Mouse (Mus musculus) MEL-GATA-1-ER (cell line): Measurements from ENCODE around the gene Fam189a2.
A peak's percentile ranks its signal among the peaks of the same experiment; 100 is the strongest.

ENCODE experiments used
- DNase-seq: peaks from one replicate; pipeline ENCODE4 v3.0.0-alpha.2; 2012; ENCODE audit warnings: low read depth; ENCODE audit errors: extremely low read depth

Fam189a2 gene

DNA sequence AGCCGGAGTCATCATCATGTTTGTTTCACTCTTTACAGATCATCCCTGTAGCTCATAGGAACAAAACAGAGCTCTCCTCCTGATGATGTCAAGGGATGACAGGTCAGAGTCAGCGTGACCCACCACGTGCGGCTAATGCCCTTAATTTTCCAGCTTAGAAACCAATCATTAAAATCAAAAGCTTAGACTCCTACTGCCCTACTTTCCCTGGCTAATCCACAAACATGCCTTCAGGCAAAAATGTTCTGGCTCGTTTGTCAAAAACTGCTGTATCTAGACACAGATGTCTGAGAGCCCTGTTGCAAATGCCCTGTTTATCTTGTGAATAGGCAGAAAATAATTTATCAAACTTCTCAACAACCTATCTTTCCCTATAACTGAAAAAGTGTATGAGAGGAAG, 4.9 kb downstream of the Fam189a2 start:
- DNase-seq = no peak

DNA sequence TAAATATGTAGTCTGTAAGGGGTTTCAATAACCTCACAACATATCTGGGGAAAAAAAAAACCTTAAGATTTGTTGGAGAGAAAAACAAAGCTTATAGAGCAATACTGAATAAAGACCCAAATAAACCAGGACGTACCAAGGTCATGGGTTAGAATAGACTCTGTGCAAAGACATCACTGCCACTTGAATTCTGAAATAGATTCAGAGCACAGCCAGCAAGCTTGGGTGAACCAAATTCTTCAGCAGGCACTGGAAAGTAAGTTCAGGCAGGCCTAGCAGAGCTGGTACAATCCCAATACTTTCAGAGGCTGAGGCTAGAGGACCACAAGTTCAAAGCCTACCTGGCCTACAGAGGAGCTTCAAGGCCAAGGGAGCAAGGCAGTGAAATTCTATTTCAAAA, 6.2 kb downstream of the Fam189a2 start:
- DNase-seq = no peak

DNA sequence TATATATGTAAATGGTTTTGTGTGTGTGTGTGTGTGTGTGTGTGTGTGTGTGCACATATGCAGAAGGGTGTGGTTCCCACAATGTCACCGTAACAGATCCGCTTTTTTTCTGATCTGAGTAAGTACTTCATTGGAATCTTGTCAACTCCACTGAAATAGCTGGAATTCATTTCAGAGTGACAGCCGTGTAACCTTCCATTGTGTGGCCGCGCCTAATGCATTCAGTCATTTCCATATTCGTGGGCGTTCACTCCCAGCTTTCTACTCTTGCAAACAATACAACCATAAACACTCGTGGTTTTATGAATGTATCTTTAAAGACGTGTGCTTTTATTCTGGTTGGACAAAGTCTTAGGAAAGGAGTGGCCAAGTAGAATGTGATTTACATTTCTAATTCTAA, 6.7 kb downstream of the Fam189a2 start:
- DNase-seq = no peak

DNA sequence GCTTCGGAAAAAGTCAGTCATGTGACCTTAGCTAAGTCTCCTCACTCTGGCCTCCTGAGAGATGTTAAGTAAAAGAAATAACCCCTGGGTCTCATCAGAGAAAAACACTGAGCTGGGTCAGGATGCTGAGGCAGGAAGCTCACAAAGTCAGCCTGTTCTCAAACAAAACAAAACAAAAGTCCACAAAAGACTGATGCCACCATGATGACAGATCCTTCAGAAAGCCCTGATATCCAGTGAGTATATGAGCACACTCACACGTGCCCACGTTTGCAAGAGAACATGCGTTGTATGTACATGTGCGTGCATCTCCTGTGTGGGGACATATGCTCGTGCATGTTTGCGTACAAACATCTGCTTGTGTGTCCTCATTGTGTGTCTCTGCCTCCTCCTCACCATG, 7.5 kb downstream of the Fam189a2 start:
- DNase-seq = no peak

DNA sequence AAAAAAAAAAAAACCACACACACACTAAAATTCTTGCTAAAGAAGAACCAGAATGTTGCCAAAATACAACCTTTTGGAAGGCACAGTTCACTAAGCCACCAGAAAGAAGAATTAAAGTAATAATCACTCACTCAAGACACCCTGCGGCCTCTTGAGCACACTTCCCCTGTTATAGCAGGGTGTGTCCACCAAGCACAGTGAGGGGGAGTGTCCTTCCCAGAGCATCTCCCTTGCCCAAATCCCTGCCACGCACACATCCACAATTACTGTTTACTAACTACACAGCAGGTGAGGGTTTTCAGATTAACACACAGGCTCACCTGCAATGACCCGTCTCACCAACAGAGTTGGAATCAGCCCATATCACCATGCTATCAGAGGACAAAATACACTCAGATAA, 8.0 kb downstream of the Fam189a2 start:
- no peak for DNase-seq

DNA sequence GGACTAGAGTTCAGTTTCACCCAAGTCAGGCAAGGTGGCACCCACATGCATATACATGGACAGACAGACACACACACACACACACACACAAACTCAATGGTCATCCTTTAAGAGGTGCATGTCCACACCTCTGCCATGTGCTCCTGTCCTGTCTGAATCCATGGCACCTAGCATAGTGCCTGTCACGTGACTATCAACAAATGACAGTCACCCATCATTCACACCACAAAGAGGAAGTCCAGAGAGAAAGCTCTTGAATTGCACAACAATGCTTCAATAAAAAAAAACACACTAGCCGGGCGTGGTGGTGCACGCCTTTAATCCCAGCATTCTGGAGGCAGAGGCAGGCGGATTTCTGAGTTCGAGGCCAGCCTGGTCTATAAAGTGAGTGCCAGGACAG, 8.5 kb downstream of the Fam189a2 start:
- peak; percentile 25 for DNase-seq

DNA sequence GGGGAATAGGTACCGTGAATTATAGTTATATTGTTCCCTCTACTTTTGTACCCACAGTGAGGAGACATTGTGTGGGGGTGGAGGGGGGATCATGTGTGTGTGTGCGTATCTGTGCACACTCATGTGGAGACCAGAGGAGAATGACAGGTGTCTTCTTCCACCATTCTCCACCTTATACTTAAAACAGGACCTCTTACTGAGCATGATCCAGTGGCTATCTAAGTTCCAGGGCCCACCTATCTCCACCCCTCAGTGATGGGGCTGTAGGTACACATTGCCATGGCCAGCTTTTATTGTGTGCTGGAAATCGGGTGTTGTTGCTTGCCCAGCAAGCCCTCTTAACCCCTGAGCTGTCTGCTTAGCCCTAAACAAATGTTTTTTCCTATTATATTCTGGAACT, 10.1 kb downstream of the Fam189a2 start:
- no peak for DNase-seq

DNA sequence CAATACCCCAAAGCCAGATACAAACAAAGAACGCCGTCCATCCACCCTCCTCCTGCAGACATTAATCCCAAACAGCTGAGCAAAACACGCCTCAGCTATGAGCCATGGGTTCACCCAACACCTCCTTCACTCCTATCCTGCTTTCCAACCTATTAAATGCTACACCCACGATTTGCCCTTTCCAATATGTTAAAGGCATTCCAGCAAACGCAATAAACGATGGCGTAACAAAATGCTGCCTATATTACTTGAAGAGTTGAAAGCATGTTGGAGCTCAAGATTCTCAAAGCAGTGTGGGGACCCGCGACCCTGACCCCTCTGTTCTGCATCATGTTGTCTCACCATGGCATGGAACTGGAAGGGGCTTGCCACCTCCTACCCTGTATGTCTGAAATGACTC, 11.2 kb downstream of the Fam189a2 start:
- DNase-seq = no peak

DNA sequence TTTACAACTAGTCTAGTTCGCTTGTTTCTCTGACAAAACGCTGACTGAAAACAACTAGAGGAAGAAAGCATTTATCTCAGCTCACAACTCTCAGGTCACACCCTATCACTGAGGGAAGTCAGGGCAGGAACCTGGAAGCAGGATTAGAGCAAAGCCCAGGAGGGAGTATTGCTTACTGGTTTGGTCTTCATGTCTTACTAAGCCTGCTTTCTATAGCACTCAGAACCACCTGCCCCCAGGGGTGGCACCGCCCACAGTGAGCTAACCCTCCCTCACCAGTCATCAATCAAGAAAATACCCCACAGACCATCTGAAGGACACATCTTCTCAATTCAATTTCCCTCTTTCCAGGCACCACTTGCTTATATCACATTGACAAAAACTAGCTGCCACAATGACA, 12.4 kb downstream of the Fam189a2 start:
- no peak for DNase-seq

DNA sequence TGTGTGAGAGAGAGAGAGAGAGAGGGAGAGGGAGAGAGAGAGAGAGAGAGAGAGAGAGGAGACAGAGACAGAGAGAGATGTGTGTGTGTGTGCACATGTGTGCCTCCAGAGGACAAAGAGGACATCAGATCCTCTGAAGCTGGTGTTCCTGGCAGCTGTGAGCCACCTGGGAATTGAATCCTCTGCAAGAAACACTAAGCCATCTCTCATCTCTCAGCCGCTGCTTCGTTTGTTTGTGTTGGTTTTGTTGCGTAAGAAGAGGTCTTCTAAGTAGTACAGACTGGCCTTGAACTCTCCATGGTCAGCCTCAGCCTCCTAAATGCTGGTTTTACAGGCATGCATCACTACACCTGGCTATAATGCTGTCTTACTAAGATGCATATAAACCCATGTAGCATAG, 12.9 kb downstream of the Fam189a2 start:
- no peak for DNase-seq

DNA sequence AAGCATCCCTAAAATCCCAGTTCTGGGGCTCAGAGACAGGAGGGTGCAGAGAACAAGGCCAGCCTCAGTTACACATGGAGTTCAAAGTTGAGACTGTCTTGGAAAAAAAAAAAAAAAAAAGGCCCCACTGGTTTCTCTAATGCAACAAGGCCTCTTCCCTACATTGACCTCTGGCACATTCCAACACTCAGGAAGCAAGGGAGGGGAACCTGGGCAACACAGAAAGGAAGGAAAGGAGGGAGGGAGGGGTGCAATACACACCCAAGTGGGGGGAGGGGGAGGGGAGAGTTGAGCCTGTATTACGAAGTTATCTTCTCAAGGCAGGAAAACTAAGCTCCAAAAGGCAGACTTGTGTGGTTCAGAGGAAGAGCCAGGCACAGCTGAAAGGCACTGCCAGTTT, 13.4 kb downstream of the Fam189a2 start:
- DNase-seq = no peak

DNA sequence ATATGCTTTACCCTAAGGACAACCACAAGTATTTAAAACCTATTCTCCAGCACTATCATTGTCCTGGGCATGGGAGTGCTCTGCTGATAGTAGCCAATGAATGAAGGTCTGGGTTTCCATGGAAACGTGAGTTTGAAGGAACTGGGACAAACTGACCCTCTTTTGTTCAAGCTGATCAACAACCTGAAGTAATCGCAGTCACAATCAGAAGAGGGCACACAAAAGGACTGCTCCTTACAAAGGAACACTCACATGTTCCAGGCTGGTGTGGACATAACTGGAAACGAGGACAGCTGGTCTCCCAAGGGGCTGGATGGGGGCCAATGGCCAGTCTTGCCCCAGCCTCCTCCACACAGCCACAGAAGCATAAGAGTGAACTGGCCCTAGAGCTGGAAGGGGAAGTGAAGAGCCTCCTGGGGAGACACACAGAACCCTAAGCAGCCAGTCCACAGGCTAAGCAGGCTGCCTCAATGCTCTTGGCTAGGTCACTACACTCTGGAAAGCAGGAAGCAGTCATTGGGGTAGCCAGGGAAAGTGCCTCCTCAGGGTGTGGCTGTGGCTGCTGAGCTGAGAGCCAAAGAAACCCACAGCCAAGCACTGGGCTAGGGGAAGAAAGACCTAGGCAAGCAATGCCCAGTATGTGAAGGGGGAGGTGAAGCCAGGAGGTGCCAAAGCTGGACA, 14.0 kb downstream of the Fam189a2 start:
- no peak for DNase-seq

DNA sequence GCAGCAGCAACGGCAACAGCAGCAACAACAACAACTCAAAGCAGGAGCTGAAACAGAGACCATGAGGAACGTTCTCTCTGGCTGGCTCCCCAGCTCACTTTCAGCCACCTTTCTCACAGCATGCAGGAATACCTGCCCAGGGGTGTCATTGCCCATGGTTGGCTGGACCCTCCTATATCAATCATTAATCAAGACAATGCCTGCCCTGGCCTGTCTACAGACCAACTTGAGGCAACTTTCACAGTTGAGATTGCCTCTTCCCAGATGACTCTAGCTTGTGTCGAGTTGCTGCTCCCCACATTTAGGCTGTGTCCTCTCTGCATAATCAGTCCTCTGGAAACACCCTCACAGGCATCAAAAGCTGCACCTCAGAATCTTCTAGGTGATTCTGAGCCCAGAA, 17.6 kb downstream of the Fam189a2 start:
- DNase-seq = no peak

DNA sequence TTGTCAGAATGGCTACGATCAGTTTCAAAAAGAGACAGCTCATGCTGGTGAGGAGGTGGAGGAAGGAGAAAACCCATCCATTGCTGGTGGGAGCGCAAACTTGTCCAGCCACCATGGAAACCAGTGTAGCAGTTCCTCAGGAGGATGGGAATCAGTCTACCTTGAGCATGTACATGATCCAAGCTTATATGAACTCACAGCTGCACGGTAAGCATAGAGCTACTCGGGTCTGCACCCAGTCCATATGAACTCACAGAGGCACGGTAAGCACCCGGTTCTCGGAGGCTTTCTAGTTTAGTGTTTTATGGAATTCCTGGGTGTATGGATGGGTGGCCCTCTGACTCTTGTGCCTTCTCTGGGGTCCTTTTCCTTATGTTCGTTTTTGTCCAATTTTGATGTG, 18.3 kb downstream of the Fam189a2 start:
- no peak for DNase-seq

DNA sequence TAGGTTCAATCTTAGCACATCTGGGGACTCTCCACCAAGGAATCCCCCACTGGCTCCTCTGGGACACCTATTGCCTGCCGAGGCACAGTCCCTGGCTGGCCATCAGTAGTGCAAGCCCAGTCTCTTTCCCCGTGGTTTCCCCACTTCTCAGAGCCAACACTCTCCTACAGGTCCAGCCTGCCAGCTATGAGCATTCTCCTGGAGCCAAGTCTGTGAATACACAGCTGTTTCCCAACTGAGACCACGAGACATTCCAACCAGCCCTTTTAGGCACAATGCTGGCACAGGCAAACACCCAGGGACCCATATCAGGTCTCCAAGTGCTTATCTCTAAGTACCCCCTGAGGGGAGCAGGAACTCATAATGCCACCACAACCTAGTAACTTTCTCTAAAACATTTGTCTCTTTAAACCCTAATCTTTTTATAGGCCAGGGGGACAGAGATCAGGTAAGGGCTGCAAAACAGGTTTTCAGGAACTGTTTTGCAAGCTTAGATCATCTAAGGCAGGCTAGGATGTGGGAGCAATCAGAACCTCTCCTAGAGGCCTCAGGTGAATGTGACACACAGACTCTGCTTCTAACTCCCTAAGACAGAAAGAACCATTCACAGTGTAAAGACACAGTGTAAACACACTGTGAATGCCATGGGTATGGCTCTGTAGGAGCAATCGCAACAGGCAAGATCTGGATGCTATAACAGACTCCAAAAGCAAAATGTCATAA, 23.0 kb downstream of the Fam189a2 start:
- no peak for DNase-seq

DNA sequence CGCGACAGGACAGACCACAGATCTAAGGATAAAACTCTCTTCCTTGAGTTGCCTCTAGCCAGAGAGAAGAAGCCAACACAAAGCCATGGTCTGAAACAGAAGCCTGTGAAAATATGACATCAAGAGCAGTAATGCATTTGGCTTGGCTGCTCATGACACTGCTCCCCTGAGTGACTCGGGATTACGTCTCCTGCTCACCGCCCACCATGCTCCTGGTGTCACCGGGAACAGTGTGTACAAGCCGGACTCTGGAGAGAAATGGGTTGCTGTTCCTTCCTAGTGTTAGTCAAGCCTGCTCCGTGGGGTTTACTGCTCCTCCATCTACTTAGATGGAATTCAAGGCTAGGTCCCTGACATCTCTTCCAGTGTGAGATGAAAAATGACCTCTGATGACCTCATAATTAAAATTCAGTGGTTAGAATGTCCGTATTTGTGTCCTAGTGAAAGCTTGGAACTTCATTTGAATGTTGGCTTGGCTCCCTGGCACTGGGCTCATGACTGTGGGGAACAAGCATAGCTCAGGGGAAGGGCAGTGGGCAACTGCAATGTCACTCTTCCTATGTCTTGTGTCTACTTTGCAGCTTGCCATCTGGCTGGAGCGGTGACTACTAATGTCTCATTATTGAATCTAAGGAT, 23.7 kb downstream of the Fam189a2 start:
- no peak for DNase-seq

DNA sequence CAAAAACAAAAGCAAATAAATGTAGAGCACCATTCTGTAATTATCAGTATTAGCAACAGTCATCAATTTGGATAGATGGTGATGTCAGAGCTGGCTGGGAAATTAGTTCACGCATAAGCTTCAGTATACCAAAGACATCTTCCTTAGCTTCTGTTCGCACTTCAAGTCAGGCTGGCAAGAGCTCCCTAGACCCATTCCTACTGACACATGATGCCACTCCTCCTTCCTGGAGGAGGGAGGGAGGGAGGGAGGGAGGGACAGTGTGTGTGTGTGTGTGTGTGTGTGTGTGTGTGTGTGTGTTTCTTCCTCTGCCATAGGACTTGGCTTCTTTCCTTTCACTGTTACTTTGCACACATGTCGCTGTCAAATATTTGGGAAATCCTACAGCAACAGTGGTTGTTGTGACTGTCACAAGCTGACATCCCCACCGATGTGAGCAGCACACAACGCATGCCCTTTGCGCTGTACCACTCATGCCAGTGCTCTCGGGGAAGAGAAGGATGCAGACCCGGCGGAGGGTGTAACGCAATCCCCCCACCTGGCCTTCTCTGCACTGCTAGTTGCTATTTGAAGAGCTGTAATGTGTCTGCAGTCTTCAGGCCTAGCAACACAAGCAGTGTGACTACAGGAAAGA, 34.9 kb downstream of the Fam189a2 start:
- DNase-seq = no peak

DNA sequence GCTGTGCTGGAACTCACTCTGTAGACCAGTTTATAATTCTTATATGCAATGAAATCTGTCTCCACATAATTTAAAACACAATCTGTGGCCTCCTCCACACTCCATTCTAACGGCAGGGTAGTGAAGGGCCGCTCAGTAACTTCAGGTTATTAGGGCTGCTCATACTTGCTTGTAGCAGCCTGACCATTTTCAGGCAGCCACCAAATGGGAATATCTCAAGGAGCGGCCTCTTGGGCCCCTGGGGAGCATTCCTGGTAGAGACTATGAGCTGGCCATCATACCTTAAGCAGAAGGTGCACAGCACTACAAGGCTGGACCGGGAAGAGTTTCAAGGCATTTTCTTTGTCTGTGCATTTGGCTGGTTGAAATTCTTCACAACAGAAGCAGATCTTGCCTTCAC, 42.7 kb downstream of the Fam189a2 start:
- no peak for DNase-seq

DNA sequence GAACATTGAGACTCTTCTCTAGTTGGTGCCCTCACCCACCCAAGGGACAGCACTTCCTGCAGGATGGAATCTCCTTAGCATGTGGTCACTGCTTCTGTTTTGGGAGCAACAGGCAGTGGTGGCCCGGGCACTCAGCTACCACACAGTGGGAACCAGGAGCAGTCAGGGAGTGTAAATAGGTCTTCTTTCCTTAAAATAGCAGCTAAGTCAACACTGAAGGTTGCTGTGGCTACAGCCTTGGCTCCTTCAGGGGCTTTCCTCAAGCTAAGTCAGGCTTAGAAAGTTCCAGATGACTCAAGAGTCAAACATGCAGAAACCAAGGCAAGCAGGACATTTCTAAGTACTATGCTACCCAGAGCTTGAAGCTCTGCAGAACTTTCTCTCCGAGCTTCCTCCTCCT, 43.5 kb downstream of the Fam189a2 start:
- DNase-seq = no peak

DNA sequence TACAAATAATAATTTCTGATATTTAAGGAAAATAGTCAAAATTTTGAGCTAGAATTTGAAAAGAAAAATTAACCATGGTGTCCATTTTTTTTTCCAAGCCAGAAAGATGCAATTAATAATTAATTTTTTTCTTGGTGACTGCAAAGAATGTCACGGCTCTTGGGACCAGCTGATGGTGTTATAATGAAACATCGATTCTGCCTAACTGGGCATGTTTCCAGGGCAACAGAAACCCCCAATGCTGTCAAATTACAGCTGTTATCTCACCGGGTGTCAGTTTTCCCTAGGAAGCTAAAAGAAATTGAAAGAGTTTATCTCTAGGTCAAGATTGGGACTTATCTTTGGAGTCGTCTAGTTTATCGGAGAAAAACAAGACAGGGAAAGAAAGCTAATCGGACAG, 46.6 kb downstream of the Fam189a2 start:
- DNase-seq = no peak

DNA sequence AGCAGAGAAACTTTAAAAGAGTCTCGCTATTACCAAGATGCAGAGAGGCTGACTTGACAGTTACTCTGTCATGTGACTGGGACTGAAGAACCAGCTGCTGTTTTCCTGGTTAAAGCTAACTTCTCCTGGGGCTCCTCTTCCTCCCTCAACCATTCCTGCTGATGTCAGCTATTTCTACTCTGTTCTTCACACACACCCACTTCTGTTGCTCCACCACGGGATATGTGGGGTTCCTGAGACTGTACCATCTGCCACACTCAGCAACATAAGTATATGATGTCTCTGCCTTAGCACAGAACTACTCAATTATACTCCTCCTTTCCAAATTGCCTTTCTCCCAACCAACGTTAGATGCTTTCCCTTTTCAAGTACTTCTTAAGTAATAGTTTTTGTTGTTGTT, 50.2 kb downstream of the Fam189a2 start:
- no peak for DNase-seq

DNA sequence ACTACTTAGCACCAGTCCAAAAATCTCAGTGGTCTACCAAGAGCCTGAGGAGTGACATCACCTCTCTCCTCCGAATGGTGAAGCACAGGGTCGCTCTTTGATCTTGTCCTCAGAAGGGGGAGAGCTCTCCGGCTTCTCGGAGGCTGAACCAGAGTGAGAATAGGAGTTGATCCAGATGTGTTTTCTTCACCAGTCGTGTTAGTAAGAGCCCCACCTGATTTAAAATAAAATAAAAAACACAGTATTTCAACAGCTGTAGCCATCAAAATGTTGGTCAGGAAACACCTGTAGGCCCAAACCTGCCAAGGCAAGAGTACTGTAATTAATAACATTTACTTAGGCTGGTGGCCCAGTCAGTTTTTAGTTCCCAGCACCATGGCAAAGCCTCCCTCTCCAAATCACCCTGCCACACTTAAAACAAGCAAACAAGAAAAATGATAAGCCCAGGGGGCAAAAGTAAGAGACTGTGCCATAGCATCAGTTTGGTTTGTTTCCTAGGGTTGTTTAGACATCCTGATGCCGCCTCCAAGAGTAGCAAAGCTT, 52.8 kb downstream of the Fam189a2 start:
- no peak for DNase-seq
